Mouse (Mus musculus) forebrain, embryonic 11.5 days (tissue): ENCODE measurements around the gene Clk2. TPM values are rescaled to one million over a fixed set of nuclear protein-coding genes. Genes with fewer than 3 reads are reported as not detected.
A peak's percentile ranks its signal among the peaks of the same experiment; 100 is the strongest.

Source experiments
- ATAC-seq: fragments of 200-750 bp; cut with Nextera tagmentation; replicated peaks from 2 replicates; pipeline ENCODE4 v1.8.0; 2017; ENCODE audit warnings: moderate TSS enrichment; ENCODE audit not compliant: low FRiP score
- DNase-seq: peaks from one replicate; pipeline ENCODE4 v3.0.0-alpha.2; 2017; ENCODE audit warnings: low spot score
- H3K27ac ChIP-seq: fragments of 300-500 bp; sonication (generic); 2 replicates; pipeline ENCODE4 v1.5.1; 2014; ENCODE audit warnings: low read depth, low read length
- H3K27me3 ChIP-seq: fragments of 300-500 bp; sonication (generic); 2 replicates; pipeline ENCODE4 v1.6.1; 2014; ENCODE audit warnings: mild to moderate bottlenecking, low read length, mixed read lengths; ENCODE audit not compliant: control insufficient read depth, insufficient read depth
- H3K36me3 ChIP-seq: fragments of 300-500 bp; sonication (generic); 2 replicates; pipeline ENCODE4 v1.6.1; 2014; ENCODE audit warnings: mild to moderate bottlenecking, low read length, moderate library complexity, mixed read lengths; ENCODE audit not compliant: control insufficient read depth, insufficient read depth
- H3K4me1 ChIP-seq: fragments of 300-500 bp; sonication (generic); replicated peaks from 2 replicates; pipeline ENCODE4 v1.6.1; 2014; ENCODE audit warnings: low read length, mixed read lengths; ENCODE audit not compliant: control insufficient read depth, insufficient read depth
- H3K4me2 ChIP-seq: fragments of 300-500 bp; sonication (generic); 2 replicates; pipeline ENCODE4 v1.6.1; 2014; ENCODE audit warnings: low read depth, mild to moderate bottlenecking, low read length, moderate library complexity, mixed read lengths; ENCODE audit not compliant: severe bottlenecking
- H3K4me3 ChIP-seq: fragments of 300-500 bp; sonication (generic); 2 replicates; pipeline ENCODE4 v1.5.1; 2014; ENCODE audit warnings: low read depth, low read length
- H3K9ac ChIP-seq: fragments of 300-500 bp; sonication (generic); 2 replicates; pipeline ENCODE4 v1.6.1; 2014; ENCODE audit warnings: low read length
- H3K9me3 ChIP-seq: fragments of 300-500 bp; sonication (generic); 2 replicates; pipeline ENCODE4 v1.6.1; 2016; ENCODE audit warnings: low read length, mixed read lengths; ENCODE audit not compliant: control insufficient read depth
- WGBS: fragments of 180-500 bp; shearing (Covaris S2); extraction: QIAGEN DNeasy Blood & Tissue Kit; methylation state at CpG from one replicate; pipeline ENCODE4 v1.1.7; 2014; 5-methylcytosine and 5-hydroxymethylcytosine counted together
- polyA plus RNA-seq: library from polyadenylated mRNA; unstranded; fragments of >200 nt; fragmentation: Nextera tagmentation; extraction: Ambion mirVana; gene quantifications from 2 replicates; pipeline ENCODE4 v1.2.1, GENCODE M21; 2014

Gene Clk2
- polyA plus RNA-seq, 1 experiment from 2014 or later, result 34.7 TPM

DNA sequence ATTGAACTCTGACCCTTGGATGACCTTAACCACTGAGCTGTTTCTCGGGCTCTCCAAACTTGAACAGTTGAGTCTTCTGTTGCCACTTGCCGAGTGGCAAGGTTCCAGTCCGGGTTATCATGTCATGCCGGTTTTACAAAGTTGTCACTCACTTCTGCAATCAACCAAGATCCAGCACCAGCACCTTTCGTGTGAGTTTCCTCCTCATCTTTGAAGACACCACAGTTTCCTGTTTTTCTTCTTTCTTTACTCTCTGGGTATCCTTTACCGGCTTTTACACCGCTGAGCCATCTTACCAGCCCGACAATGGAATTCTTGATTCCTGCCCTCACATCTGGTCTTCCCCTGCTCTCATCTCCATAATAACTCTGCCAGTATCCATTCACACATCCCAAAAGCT lies 25.8 kb downstream of the Clk2 start:
- Histone ChIP-seq H3K9me3 (no peaks in the 10 kb centered on the region), H3K9ac (no peak overlapping the region), H3K27ac (no peak overlapping the region), H3K4me2 (no peak overlapping the region), H3K4me3 (no peak overlapping the region), H3K4me1 (peaks cover 11% of the 10 kb centered on the region), H3K36me3 (no peaks in the 10 kb centered on the region), H3K27me3 (no peaks in the 10 kb centered on the region)
- DNase-seq (no peak), ATAC-seq (no peak)
- 90% methylated on average over 8 of the region's 8 CpGs for WGBS

DNA sequence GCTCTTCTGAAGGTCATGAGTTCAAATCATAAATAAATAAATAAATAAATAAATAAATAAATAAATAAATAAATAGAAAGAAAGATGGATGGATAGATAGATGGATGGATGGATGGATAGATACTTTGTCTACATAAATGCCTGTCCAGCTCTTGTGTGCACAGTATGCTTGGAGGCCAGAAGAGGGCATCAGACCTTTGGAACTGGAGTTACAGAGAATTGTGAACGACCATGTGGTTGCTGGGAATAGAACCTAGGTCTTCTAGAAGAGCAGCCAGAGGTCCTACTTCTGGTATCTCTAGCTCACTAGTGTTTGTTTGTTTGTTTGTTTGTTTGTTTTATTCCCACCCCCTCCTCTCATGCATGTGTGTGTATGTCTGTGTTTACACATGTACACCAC lies 28.8 kb downstream of the Clk2 start:
- Histone ChIP-seq H3K4me2 (no peak overlapping the region), H3K27ac (no peak overlapping the region), H3K9ac (no peak overlapping the region), H3K9me3 (no peaks in the 10 kb centered on the region), H3K4me1 (peaks cover 2% of the 10 kb centered on the region), H3K36me3 (no peaks in the 10 kb centered on the region), H3K4me3 (no peak overlapping the region), H3K27me3 (no peaks in the 10 kb centered on the region)
- ATAC-seq (no peak), DNase-seq (no peak)
- 81% methylated on average over 1 of the region's 1 CpGs for WGBS

DNA sequence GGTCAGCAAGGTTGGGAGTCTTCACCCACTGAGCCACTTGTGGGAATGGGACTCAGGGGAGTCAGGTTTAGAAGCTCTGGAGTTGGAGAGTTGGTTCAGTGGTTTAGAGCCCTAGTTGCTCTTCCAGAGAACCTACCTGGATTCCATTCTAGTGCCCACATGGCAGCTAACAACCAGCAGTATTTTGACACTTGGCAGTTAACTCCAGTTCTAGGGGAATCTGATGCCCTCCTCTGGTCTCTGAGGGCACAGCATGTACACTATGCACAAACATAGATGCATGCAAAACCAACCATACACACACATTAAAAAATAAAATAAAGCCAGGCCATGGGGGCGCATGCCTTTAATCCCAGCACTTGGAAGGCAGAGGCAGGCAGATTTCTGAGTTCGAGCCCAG lies 29.3 kb downstream of the Clk2 start:
- Histone ChIP-seq H3K27me3 (no peaks in the 10 kb centered on the region), H3K27ac (no peak overlapping the region), H3K4me1 (peaks cover 2% of the 10 kb centered on the region), H3K9me3 (no peaks in the 10 kb centered on the region), H3K36me3 (no peaks in the 10 kb centered on the region), H3K4me2 (no peak overlapping the region), H3K9ac (no peak overlapping the region), H3K4me3 (no peak overlapping the region)
- DNase-seq, result no peak
- WGBS, result 84% methylated on average over 2 of the region's 2 CpGs
- ATAC-seq, result no peak

DNA sequence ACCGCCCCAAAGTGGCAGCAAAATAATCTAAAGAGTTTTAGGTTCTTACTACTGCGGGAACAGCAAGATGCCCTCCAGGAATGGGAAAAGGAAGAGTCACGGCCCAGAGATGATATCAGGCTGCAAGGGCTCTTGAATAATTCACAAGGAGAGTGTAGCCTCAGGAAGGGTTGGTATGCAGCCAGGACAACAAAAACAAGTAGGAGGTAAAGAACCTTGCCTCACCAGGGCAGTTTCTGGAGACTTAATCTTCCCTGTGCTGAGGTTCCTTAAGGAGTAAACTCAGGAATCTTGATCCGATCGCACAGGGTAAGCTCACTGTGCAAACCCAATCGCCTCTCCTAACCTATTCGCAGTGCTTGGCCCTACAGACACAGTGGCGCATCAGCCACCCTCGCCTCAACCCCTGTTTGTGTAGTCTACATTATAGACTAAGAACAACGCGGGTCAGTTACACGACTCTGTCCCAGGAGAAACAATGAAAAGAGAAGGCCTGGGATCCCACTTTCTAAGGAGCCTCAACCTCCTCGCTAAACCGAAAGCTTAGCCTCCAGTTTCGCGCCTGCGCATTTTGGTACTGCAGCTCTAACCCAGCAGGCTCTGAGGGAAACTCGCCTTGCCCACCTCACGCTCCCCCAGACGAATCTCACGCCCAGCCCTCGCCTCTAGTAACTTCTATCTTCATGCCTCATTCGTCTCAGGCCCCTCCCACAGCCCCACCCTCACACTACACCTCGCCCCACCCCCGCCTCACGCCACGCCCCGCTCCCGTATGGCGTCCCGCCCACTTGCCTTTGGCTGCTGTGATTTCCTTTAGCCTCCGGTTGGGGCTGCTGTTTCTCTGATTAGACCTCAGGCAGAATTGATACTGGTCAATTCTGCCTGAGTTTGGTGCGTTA lies 31.6 kb downstream of the Clk2 start:
- peak; percentile 96 for ATAC-seq
- WGBS, result 8% methylated on average over 33 of the region's 33 CpGs

DNA sequence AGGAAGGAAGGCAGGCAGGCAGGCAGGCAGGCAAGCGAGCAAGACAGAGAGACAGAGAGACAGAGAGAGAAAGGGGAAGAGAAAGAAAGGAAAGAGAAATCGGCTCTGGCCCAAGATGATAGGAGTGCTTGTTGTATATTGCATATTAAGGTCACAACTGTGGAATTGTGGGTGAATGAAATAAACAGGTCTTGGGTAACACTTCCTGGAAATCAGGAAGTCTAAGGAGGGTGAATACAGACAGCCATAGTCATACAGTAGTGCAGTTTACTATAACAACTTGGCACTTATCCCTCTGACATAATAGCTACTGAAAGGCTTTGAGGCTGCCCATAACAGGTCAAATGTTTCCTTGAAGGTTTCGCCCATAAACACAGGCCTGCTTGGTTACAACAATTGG lies 35.2 kb downstream of the Clk2 start:
- ATAC-seq, result no peak

More for the DNA sequence above, 31.6 kb downstream of the Clk2 start:
- no peaks in the 10 kb centered on the region for H3K9me3 ChIP-seq
- peak overlapping the region; percentile 58 for H3K4me2 ChIP-seq
- peak overlapping the region; percentile 65; the same call in 1 of the 2 replicates for H3K27ac ChIP-seq
- peak; percentile 97 for DNase-seq
- H3K4me1 ChIP-seq, result peaks cover 2% of the 10 kb centered on the region
- H3K27me3 ChIP-seq, result no peaks in the 10 kb centered on the region
- peak overlapping the region; percentile 61 for H3K9ac ChIP-seq
- peak overlapping the region; percentile 29 for H3K4me3 ChIP-seq
- no peaks in the 10 kb centered on the region for H3K36me3 ChIP-seq

DNA sequence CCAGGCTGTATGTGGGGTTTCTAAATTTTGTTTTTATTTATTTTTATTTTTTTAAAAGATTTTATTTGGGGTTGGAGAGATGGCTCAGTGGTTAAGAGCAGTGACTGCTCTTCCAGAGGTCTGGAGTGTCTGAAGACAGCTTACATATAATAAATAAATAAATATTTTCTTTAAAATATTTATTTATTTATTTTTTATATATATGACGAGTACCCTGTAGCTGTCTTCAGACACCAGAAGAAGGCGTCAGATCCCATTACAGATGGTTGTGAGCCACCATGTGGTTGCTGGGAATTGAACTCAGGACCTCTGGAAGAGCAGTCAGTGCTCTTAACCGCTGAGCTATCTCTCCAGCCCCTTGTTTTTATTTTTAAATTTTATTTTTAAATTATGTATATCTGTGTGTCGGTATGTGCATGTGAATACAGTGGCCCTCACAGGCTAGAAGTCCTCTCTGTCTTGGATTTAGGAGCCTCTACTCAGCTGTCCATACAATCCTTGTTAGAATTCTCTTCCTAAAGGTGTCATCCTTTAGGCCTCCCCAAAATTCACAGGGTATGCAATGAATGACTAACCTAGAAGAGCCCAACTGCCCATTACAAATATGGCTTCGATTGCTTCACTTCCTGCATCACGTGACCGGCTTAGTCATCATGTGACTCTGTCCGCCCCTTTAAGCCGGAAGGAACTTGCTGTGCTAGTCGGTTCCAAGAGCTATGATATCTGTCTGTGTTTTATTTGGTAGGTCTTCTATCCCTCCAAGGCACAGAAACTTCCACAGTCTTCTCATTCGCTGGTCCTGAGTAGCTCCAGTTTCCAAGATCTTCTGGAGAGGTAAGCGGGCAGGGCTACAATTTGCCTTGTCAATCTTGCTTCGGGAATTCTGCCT lies 37.9 kb downstream of the Clk2 start, which contains the start of gene Gba:
Gene Gba, plus strand, starts transcription at position 676 of the 889 bp plus-strand sequence.
- no peak within 1 kb of the TSS for H3K27ac ChIP-seq

More for the DNA sequence above, 35.2 kb downstream of the Clk2 start:
- no peak overlapping the region for H3K27ac ChIP-seq
- H3K4me1 ChIP-seq, result peaks cover 6% of the 10 kb centered on the region
- H3K27me3 ChIP-seq, result no peaks in the 10 kb centered on the region
- no peak overlapping the region for H3K4me3 ChIP-seq
- 86% methylated on average over 3 of the region's 3 CpGs for WGBS
- H3K9ac ChIP-seq, result no peak overlapping the region
- DNase-seq, result no peak
- H3K36me3 ChIP-seq, result no peaks in the 10 kb centered on the region
- H3K4me2 ChIP-seq, result no peak overlapping the region
- no peaks in the 10 kb centered on the region for H3K9me3 ChIP-seq

DNA sequence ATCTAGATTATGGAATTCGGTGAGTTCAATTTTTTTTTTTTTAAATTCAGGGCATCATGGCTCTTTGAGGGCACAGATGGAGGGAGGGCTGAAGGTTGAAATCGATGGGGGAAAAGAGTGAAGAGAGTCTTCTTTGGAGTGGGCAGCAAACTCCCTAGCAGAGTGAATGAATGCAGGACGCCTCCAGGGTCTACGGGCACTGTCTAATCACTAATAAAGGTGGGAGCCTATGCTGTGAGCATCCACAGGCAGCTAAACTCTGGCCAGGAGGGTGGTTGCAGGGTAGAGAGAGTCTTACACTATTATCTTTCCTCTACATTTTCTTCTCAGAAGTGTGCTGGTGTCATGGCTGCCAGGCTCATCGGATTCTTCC lies 38.5 kb downstream of the Clk2 start:
- H3K27ac ChIP-seq, result no peak overlapping the region
- ATAC-seq, result peak; percentile 13; the same call in 1 of the 2 replicates
- peak overlapping the region; percentile 52 for H3K9ac ChIP-seq
- peak; percentile 43 for DNase-seq
- H3K4me2 ChIP-seq, result peak overlapping the region; percentile 60
- peaks cover 4% of the 10 kb centered on the region for H3K4me1 ChIP-seq
- peak overlapping the region; percentile 43 for H3K4me3 ChIP-seq
- 39% methylated on average over 5 of the region's 5 CpGs for WGBS
- no peaks in the 10 kb centered on the region for H3K27me3 ChIP-seq
- H3K9me3 ChIP-seq, result no peaks in the 10 kb centered on the region
- H3K36me3 ChIP-seq, result no peaks in the 10 kb centered on the region; the same call in 1 of the 2 replicates

More for the DNA sequence above, 37.9 kb downstream of the Clk2 start, which contains the start of gene Gba:
- Histone ChIP-seq H3K36me3 (no peaks in the 10 kb centered on the region; the same call in 1 of the 2 replicates), H3K27me3 (no peaks in the 10 kb centered on the region), H3K4me2 (peak within 1 kb of the TSS; percentile 60), H3K9me3 (no peaks in the 10 kb centered on the region), H3K4me3 (peak within 1 kb of the TSS; percentile 43), H3K4me1 (peaks cover 4% of the 10 kb centered on the region), H3K9ac (peak within 1 kb of the TSS; percentile 52)
- ATAC-seq (peak; percentile 86), DNase-seq (peak; percentile 88)
- WGBS, result 29% methylated on average over 13 of the region's 13 CpGs

DNA sequence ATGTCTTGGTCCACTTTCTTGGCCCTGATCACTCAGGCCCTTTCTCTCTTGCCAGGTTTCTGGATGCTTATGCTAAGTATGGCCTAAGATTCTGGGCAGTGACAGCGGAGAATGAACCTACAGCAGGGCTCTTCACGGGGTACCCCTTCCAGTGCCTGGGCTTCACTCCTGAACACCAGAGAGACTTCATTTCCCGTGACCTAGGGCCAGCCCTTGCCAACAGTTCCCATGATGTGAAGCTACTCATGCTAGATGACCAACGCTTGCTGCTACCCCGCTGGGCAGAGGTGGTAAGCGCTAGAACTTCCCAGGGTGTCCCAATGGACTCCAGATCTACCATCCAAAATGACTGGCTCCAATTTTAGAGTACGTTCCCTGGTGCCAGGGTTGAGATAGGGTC lies 41.5 kb downstream of the Clk2 start:
- Histone ChIP-seq H3K9me3 (no peaks in the 10 kb centered on the region), H3K4me3 (no peak overlapping the region), H3K27me3 (no peaks in the 10 kb centered on the region), H3K4me1 (peaks cover 4% of the 10 kb centered on the region), H3K9ac (no peak overlapping the region), H3K27ac (no peak overlapping the region), H3K4me2 (no peak overlapping the region), H3K36me3 (no peaks in the 10 kb centered on the region; the same call in 1 of the 2 replicates)
- peak; percentile 43 for DNase-seq
- 94% methylated on average over 7 of the region's 7 CpGs for WGBS
- ATAC-seq, result no peak
